Mouse (Mus musculus): ENCODE data around the gene Ralgps1. TPM values are rescaled to one million over a fixed set of nuclear protein-coding genes. Genes with fewer than 3 reads are reported as not detected.

Gene Ralgps1
- polyA plus RNA-seq, 1 experiment from 2014 or later: 48.4 TPM

DNA sequence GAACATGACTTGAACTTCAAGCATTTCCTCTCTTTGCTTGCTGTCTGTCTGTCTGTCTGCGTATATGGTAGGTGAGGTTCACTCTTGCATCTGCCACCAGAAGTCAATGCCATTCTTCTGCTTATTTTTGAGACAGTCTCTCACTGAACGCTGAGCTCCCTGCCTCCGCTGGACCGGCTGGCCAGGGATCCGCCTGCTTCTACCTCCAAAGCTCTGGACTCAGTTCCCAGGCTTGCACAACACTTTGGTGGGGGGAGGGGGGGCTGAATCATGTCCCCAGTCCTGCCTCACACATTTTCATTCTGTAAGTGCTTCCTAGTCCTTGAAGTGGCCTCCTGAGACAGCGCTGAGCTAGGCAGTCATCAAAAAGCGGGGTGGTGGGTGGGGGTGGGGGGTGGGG lies 27.8 kb upstream of the Ralgps1 start:
- H3K9me3 ChIP-seq (replicated peaks; ENCODE audit: control insufficient read depth, low read length, poor library complexity, severe bottlenecking): no peaks in the 10 kb centered on the region
- 81% methylated on average over 7 of the region's 7 CpGs for WGBS
- no peak for ATAC-seq
- no peaks in the 10 kb centered on the region for H3K27me3 ChIP-seq (ENCODE audit: control insufficient read depth, insufficient read depth, low read depth, low read length)
- no peak overlapping the region for H3K27ac ChIP-seq (ENCODE audit: low read length)
- no peaks in the 10 kb centered on the region for H3K36me3 ChIP-seq (ENCODE audit: control insufficient read depth, insufficient read depth, low read length)
- H3K4me3 ChIP-seq (ENCODE audit: low read depth, low read length): no peak overlapping the region
- peaks cover 3% of the 10 kb centered on the region; the same call in 1 of the 2 replicates for H3K4me1 ChIP-seq (ENCODE audit: control insufficient read depth, insufficient read depth, low read length)
- H3K4me2 ChIP-seq (ENCODE audit: low read length): no peak overlapping the region
- no peak overlapping the region for H3K9ac ChIP-seq (ENCODE audit: low read depth, low read length)

- H3K36me3 ChIP-seq (ENCODE audit: control insufficient read depth, insufficient read depth, low read length): no peaks in the 10 kb centered on the region
- no peaks in the 10 kb centered on the region for H3K27me3 ChIP-seq (ENCODE audit: control insufficient read depth, insufficient read depth, low read depth, low read length)
- no peak overlapping the region for H3K4me3 ChIP-seq (ENCODE audit: low read depth, low read length)
- no peaks in the 10 kb centered on the region for H3K9me3 ChIP-seq (replicated peaks; ENCODE audit: control insufficient read depth, low read length, poor library complexity, severe bottlenecking)
- ATAC-seq: no peak
- H3K4me2 ChIP-seq (ENCODE audit: low read length): no peak overlapping the region
- no peak overlapping the region for H3K9ac ChIP-seq (ENCODE audit: low read depth, low read length)
- 68% methylated on average over 4 of the region's 4 CpGs for WGBS
- H3K4me1 ChIP-seq (ENCODE audit: control insufficient read depth, insufficient read depth, low read length): peaks cover 8% of the 10 kb centered on the region; the same call in 1 of the 2 replicates
- no peak overlapping the region for H3K27ac ChIP-seq (ENCODE audit: low read length)
Measured at GRCm38 (mm10) chr2:33397036-33397435, 25.8 kb upstream of the Ralgps1 start.

DNA sequence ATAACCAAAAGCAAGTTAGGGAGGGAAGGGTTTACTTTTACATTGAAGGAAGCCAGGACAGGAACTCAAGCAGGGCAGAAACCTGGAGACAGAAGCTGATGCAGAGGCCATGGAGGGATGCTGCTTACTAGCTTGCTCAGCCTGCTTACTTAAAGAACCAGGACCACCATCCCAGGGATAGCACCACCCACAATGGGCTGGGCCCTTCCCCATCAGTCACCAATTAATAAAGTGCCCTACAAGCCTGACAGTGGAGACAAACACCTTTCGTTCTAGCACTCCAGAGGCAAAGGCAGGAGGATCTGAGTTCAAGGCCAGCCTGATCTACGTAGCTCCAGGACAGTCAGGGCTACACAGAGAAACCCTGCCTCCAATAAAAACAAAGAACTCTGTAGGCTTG lies 23.8 kb upstream of the Ralgps1 start:
- 95% methylated on average over 2 of the region's 2 CpGs for WGBS
- H3K9me3 ChIP-seq (replicated peaks; ENCODE audit: control insufficient read depth, low read length, poor library complexity, severe bottlenecking): no peaks in the 10 kb centered on the region; the same call in 1 of the 2 replicates
- H3K4me2 ChIP-seq (ENCODE audit: low read length): no peak overlapping the region
- ATAC-seq: no peak
- no peaks in the 10 kb centered on the region for H3K27me3 ChIP-seq (ENCODE audit: control insufficient read depth, insufficient read depth, low read depth, low read length)
- H3K4me1 ChIP-seq (ENCODE audit: control insufficient read depth, insufficient read depth, low read length): peaks cover 8% of the 10 kb centered on the region; the same call in 1 of the 2 replicates
- H3K27ac ChIP-seq (ENCODE audit: low read length): no peak overlapping the region
- H3K4me3 ChIP-seq (ENCODE audit: low read depth, low read length): no peak overlapping the region
- H3K9ac ChIP-seq (ENCODE audit: low read depth, low read length): no peak overlapping the region
- H3K36me3 ChIP-seq (ENCODE audit: control insufficient read depth, insufficient read depth, low read length): no peaks in the 10 kb centered on the region

GRCm38 (mm10) chr2:33393951-33394635 lies 22.8 kb upstream of the Ralgps1 start:
- H3K9me3 ChIP-seq (replicated peaks; ENCODE audit: control insufficient read depth, low read length, poor library complexity, severe bottlenecking): peaks cover 4% of the 10 kb centered on the region
- no peak overlapping the region for H3K4me2 ChIP-seq (ENCODE audit: low read length)
- H3K9ac ChIP-seq (ENCODE audit: low read depth, low read length): no peak overlapping the region
- H3K36me3 ChIP-seq (ENCODE audit: control insufficient read depth, insufficient read depth, low read length): no peaks in the 10 kb centered on the region
- H3K27me3 ChIP-seq (ENCODE audit: control insufficient read depth, insufficient read depth, low read depth, low read length): no peaks in the 10 kb centered on the region
- H3K4me3 ChIP-seq (ENCODE audit: low read depth, low read length): no peak overlapping the region
- peaks cover 8% of the 10 kb centered on the region; the same call in 1 of the 2 replicates for H3K4me1 ChIP-seq (ENCODE audit: control insufficient read depth, insufficient read depth, low read length)
- no peak overlapping the region for H3K27ac ChIP-seq (ENCODE audit: low read length)
- 46% methylated on average over 11 of the region's 11 CpGs for WGBS
- 0 out of 2 replicates have a peak, but pooled peaks have one; percentile 39 for ATAC-seq

- ATAC-seq: no peak
- Histone ChIP-seq H3K9me3 (replicated peaks; ENCODE audit: control insufficient read depth, low read length, poor library complexity, severe bottlenecking) (peaks cover 4% of the 10 kb centered on the region), H3K27ac (ENCODE audit: low read length) (no peak overlapping the region), H3K4me1 (ENCODE audit: control insufficient read depth, insufficient read depth, low read length) (peaks cover 8% of the 10 kb centered on the region; the same call in 1 of the 2 replicates), H3K36me3 (ENCODE audit: control insufficient read depth, insufficient read depth, low read length) (no peaks in the 10 kb centered on the region), H3K4me2 (ENCODE audit: low read length) (no peak overlapping the region), H3K4me3 (ENCODE audit: low read depth, low read length) (no peak overlapping the region), H3K9ac (ENCODE audit: low read depth, low read length) (no peak overlapping the region), H3K27me3 (ENCODE audit: control insufficient read depth, insufficient read depth, low read depth, low read length) (no peaks in the 10 kb centered on the region)
Measured at GRCm38 (mm10) chr2:33393021-33393420, 21.7 kb upstream of the Ralgps1 start.

- 30% methylated on average over 18 of the region's 18 CpGs for WGBS
Measured at GRCm38 (mm10) chr2:33371648-33372408, 542 bp upstream of the Ralgps1 start.

DNA sequence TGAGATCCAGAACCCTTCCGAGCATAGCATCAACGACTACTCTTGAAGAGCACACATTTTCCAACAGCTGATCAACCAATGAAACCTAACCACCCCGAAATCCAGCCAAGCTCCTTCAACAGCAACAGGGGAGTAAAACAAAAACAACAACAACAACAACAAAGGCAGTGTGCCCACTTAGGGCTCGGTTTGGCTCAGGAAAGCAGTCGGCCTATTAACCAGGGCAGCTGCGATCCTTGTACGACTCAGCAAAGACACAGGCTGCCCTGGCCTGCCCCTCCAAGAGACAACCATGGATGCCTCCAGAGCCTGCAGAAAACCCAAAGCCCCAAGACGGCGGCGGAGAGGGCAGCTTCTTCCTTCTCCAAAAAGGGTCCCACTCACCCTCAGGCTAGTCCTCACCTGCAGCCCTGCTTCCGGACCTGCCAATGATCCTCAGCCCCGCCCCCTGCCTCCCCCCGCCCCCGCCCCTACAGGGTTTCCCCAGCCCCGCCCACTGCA lies 960 bp downstream of the Ralgps1 start:
- no peaks in the 10 kb centered on the region; the same call in 1 of the 2 replicates for H3K27me3 ChIP-seq (ENCODE audit: control insufficient read depth, insufficient read depth, low read depth, low read length)
- H3K27ac ChIP-seq (ENCODE audit: low read length): peak overlapping the region; percentile 93
- peak overlapping the region; percentile 77 for H3K4me2 ChIP-seq (ENCODE audit: low read length)
- peak overlapping the region; percentile 47 for H3K4me3 ChIP-seq (ENCODE audit: low read depth, low read length)
- 11% methylated on average over 14 of the region's 15 CpGs for WGBS
- H3K9me3 ChIP-seq (replicated peaks; ENCODE audit: control insufficient read depth, low read length, poor library complexity, severe bottlenecking): no peaks in the 10 kb centered on the region
- ATAC-seq: peak; percentile 36
- H3K9ac ChIP-seq (ENCODE audit: low read depth, low read length): peak overlapping the region; percentile 77
- H3K4me1 ChIP-seq (ENCODE audit: control insufficient read depth, insufficient read depth, low read length): peaks cover 25% of the 10 kb centered on the region
- no peaks in the 10 kb centered on the region; the same call in 1 of the 2 replicates for H3K36me3 ChIP-seq (ENCODE audit: control insufficient read depth, insufficient read depth, low read length)

More at GRCm38 (mm10) chr2:33371648-33372408, 542 bp upstream of the Ralgps1 start:
- Histone ChIP-seq H3K27ac (ENCODE audit: low read length) (peak overlapping the region; percentile 93), H3K9me3 (replicated peaks; ENCODE audit: control insufficient read depth, low read length, poor library complexity, severe bottlenecking) (no peaks in the 10 kb centered on the region), H3K4me3 (ENCODE audit: low read depth, low read length) (peak overlapping the region; percentile 47), H3K36me3 (ENCODE audit: control insufficient read depth, insufficient read depth, low read length) (no peaks in the 10 kb centered on the region; the same call in 1 of the 2 replicates), H3K27me3 (ENCODE audit: control insufficient read depth, insufficient read depth, low read depth, low read length) (no peaks in the 10 kb centered on the region; the same call in 1 of the 2 replicates), H3K9ac (ENCODE audit: low read depth, low read length) (peak overlapping the region; percentile 45; the same call in 1 of the 2 replicates), H3K4me2 (ENCODE audit: low read length) (peak overlapping the region; percentile 50), H3K4me1 (ENCODE audit: control insufficient read depth, insufficient read depth, low read length) (peaks cover 17% of the 10 kb centered on the region)
- no peak for ATAC-seq

GRCm38 (mm10) chr2:33369453-33369852 lies 1.8 kb downstream of the Ralgps1 start:
- no peak overlapping the region for H3K27ac ChIP-seq (ENCODE audit: low read length)
- no peak overlapping the region; the same call in 1 of the 2 replicates for H3K4me2 ChIP-seq (ENCODE audit: low read length)
- no peaks in the 10 kb centered on the region; the same call in 1 of the 2 replicates for H3K27me3 ChIP-seq (ENCODE audit: control insufficient read depth, insufficient read depth, low read depth, low read length)
- WGBS: 73% methylated on average over 3 of the region's 3 CpGs
- H3K4me3 ChIP-seq (ENCODE audit: low read depth, low read length): no peak overlapping the region
- no peak for ATAC-seq
- no peaks in the 10 kb centered on the region for H3K9me3 ChIP-seq (replicated peaks; ENCODE audit: control insufficient read depth, low read length, poor library complexity, severe bottlenecking)
- H3K36me3 ChIP-seq (ENCODE audit: control insufficient read depth, insufficient read depth, low read length): no peaks in the 10 kb centered on the region; the same call in 1 of the 2 replicates
- H3K9ac ChIP-seq (ENCODE audit: low read depth, low read length): no peak overlapping the region
- peaks cover 25% of the 10 kb centered on the region for H3K4me1 ChIP-seq (ENCODE audit: control insufficient read depth, insufficient read depth, low read length)

Data from midbrain, embryonic 16.5 days (tissue).